Mouse (Mus musculus) E14TG2a.4 (cell line): ENCODE data around the gene Loxl4.

ENCODE experiments used
- H3K27me3 ChIP-seq: 2 replicates; pipeline ENCODE4 v1.6.1; 2014; ENCODE audit warnings: low read length, control low read depth; ENCODE audit not compliant: insufficient read depth
- H3K36me3 ChIP-seq: 2 replicates; pipeline ENCODE4 v1.6.1; 2014; ENCODE audit warnings: low read length, control low read depth; ENCODE audit not compliant: insufficient read depth
- H3K4me1 ChIP-seq: replicated peaks from 2 replicates; pipeline ENCODE4 v1.6.1; 2014; ENCODE audit warnings: low read depth, low read length, control low read depth
- H3K4me3 ChIP-seq: replicated peaks from 2 replicates; pipeline ENCODE4 v1.5.1; 2014; ENCODE audit warnings: mild to moderate bottlenecking, low read length
- H3K9me3 ChIP-seq: 2 replicates; pipeline ENCODE4 v1.6.1; 2014; ENCODE audit warnings: low read length, control low read depth
- CTCF ChIP-seq: conservative IDR thresholded peaks from 2 replicates; pipeline ENCODE4 v1.5.1; 2014; ENCODE audit warnings: low read length
- NANOG ChIP-seq: IDR thresholded peaks from 2 replicates; pipeline ENCODE4 v1.6.1; 2014; ENCODE audit warnings: borderline replicate concordance, low read length, mixed read lengths
- POU5F1 ChIP-seq: IDR thresholded peaks from 2 replicates; pipeline ENCODE4 v1.6.1; 2014; ENCODE audit warnings: low read length, borderline replicate concordance

Loxl4 gene

GRCm38 (mm10) chr19:42653091-42653490, 40.5 kb upstream of the Loxl4 start:
- TF ChIP-seq CTCF (no peak), POU5F1 (no peak), NANOG (no peak)
- Histone ChIP-seq H3K4me3 (no peak overlapping the region), H3K27me3 (peaks cover 38% of the 10 kb centered on the region), H3K36me3 (no peaks in the 10 kb centered on the region), H3K9me3 (no peaks in the 10 kb centered on the region), H3K4me1 (peaks cover 6% of the 10 kb centered on the region; the same call in 1 of the 2 replicates)

- TF ChIP-seq POU5F1: no peak
- no peak for TF ChIP-seq CTCF
- Histone ChIP-seq H3K9me3 (no peaks in the 10 kb centered on the region), H3K27me3 (peaks cover 32% of the 10 kb centered on the region), H3K36me3 (no peaks in the 10 kb centered on the region), H3K4me3 (no peak overlapping the region), H3K4me1 (peaks cover 6% of the 10 kb centered on the region; the same call in 1 of the 2 replicates)
Measured at GRCm38 (mm10) chr19:42652425-42652824, 39.8 kb upstream of the Loxl4 start.

- Histone ChIP-seq H3K27me3 (peaks cover 17% of the 10 kb centered on the region), H3K9me3 (no peaks in the 10 kb centered on the region), H3K4me3 (no peak overlapping the region), H3K4me1 (peaks cover 7% of the 10 kb centered on the region; the same call in 1 of the 2 replicates), H3K36me3 (no peaks in the 10 kb centered on the region)
- no peak for TF ChIP-seq CTCF
- no peak for TF ChIP-seq POU5F1
- no peak for TF ChIP-seq NANOG
Measured at GRCm38 (mm10) chr19:42640211-42640610, 27.6 kb upstream of the Loxl4 start.

GRCm38 (mm10) chr19:42639544-42639943, 26.9 kb upstream of the Loxl4 start:
- peaks cover 7% of the 10 kb centered on the region; the same call in 1 of the 2 replicates for H3K4me1 ChIP-seq
- H3K4me3 ChIP-seq: no peak overlapping the region
- H3K9me3 ChIP-seq: no peaks in the 10 kb centered on the region
- peaks cover 21% of the 10 kb centered on the region for H3K27me3 ChIP-seq
- no peak for TF ChIP-seq CTCF
- no peaks in the 10 kb centered on the region for H3K36me3 ChIP-seq

- no peaks in the 10 kb centered on the region for H3K36me3 ChIP-seq
- peaks cover 7% of the 10 kb centered on the region; the same call in 1 of the 2 replicates for H3K4me1 ChIP-seq
- H3K4me3 ChIP-seq: no peak overlapping the region
- no peaks in the 10 kb centered on the region for H3K9me3 ChIP-seq
- H3K27me3 ChIP-seq: peaks cover 28% of the 10 kb centered on the region
- TF ChIP-seq NANOG: no peak
Measured at GRCm38 (mm10) chr19:42638604-42639481, 26.2 kb upstream of the Loxl4 start.

- no peak for TF ChIP-seq NANOG
- TF ChIP-seq CTCF: no peak
- TF ChIP-seq POU5F1: no peak
- Histone ChIP-seq H3K9me3 (no peaks in the 10 kb centered on the region), H3K36me3 (no peaks in the 10 kb centered on the region), H3K4me3 (no peak overlapping the region), H3K27me3 (peaks cover 46% of the 10 kb centered on the region), H3K4me1 (peaks cover 18% of the 10 kb centered on the region)
Measured at GRCm38 (mm10) chr19:42636631-42637030, 24.0 kb upstream of the Loxl4 start.

- Histone ChIP-seq H3K4me3 (no peak overlapping the region), H3K4me1 (peaks cover 20% of the 10 kb centered on the region), H3K36me3 (no peaks in the 10 kb centered on the region), H3K9me3 (no peaks in the 10 kb centered on the region), H3K27me3 (peaks cover 55% of the 10 kb centered on the region)
- TF ChIP-seq POU5F1 (no peak), NANOG (no peak), CTCF (no peak)
Measured at GRCm38 (mm10) chr19:42633650-42634049, 21.0 kb upstream of the Loxl4 start.

- Histone ChIP-seq H3K27me3 (peaks cover 55% of the 10 kb centered on the region), H3K4me3 (no peak overlapping the region), H3K4me1 (peaks cover 20% of the 10 kb centered on the region), H3K9me3 (no peaks in the 10 kb centered on the region), H3K36me3 (no peaks in the 10 kb centered on the region)
- TF ChIP-seq CTCF (no peak), NANOG (no peak), POU5F1 (no peak)
Measured at GRCm38 (mm10) chr19:42632301-42632700, 19.7 kb upstream of the Loxl4 start.

- TF ChIP-seq POU5F1 (no peak), NANOG (no peak), CTCF (no peak)
- no peak overlapping the region for H3K4me3 ChIP-seq
- H3K9me3 ChIP-seq: no peaks in the 10 kb centered on the region
- H3K27me3 ChIP-seq: peaks cover 55% of the 10 kb centered on the region
- H3K4me1 ChIP-seq: peaks cover 20% of the 10 kb centered on the region
- H3K36me3 ChIP-seq: no peaks in the 10 kb centered on the region
Measured at GRCm38 (mm10) chr19:42631541-42631961, 18.9 kb upstream of the Loxl4 start.
